Mouse (Mus musculus) gastrocnemius, postnatal 4 days (tissue): ENCODE data around the gene Prrt2. TPM values are rescaled to one million over a fixed set of nuclear protein-coding genes. Genes with fewer than 3 reads are reported as not detected.

Source experiments
- DNase-seq, 2 experiments: peaks; one replicate each; pipeline ENCODE4 v3.0.0; 2021 to 2022; ENCODE audit warnings: low spot score in 2 of 2, mixed read lengths in 2 of 2
- long read RNA-seq, 2 experiments: library from polyadenylated mRNA; stranded (forward); transcript quantifications; one replicate each; pipeline ENCODE4 v2.0.0; 2021
- total RNA-seq, 2 experiments: library from RNA; stranded (reverse); gene quantifications; 2 replicates each; pipeline ENCODE4 v1.2.3; 2021

Gene Prrt2
- 1 to 10 TPM; 6.5 to 9.4 TPM for total RNA-seq
- long read RNA-seq, experiment 1 = 0 reads
- long read RNA-seq, experiment 2, partial matches to known transcripts = 0 of 1 reads
- long read RNA-seq, experiment 2, other reads (novel, unspliced or antisense) = 1 of 1 reads

GRCm38 (mm10) chr7:127020901-127021562 is at the start of gene Prrt2, which contains the start of gene Gm42742:
TSS of gene Prrt2 (minus strand) at chr7:127021211.
TSS of gene Gm42742 (minus strand) at chr7:127021097.
- peak; percentile 46 to 63 for DNase-seq

GRCm38 (mm10) chr7:127066317-127066716 is 45.3 kb upstream of the Prrt2 start:
- no peak for DNase-seq

DNA sequence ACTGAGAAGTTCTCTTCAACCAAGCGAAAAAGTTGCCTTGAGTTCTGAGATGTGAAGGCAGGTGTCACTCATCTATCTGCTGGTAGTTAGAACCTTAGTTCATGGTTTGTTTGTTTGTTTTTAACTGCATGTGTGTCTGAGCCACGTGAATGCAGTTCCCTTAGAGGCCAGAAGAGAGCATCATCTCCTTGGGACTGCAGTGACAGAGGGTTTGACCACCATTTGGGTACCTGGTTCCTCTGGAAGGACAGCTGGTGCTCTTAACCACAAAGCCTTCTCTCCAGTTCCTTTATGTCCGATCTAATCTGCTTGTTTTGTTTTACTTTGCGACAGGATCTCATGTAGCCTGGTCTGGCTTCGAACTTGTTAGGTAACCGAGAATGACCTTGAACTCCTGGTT is 44.5 kb upstream of the Prrt2 start:
- no peak for DNase-seq

DNA sequence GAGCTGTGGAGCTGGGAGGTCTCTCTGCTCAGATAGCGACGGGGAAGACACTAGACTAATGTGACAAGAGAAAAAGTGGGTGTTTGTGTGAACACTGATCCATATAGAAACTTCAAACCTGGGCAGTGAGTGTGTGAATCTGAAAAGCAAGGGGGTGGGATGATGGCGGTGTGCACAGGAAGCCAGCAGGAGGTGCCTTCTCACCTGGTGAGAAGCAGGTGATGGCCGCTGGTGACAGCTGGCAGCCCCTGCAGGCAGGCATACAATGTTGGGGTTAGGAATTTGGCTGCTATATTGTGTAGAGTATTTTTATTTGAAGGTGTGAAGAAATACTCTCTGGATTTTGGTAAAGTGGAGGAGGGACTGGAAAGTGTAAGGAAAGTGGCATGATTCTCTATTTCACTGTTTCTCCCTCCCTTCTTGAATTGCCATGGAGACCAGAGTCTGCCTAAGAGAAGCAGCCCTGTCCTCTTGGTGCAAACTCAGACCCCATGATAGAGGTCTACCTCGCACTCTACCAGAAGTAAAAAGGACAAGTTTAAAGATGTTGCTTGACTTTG is 34.1 kb upstream of the Prrt2 start:
- no peak for DNase-seq

GRCm38 (mm10) chr7:127041851-127042672 is 21.1 kb upstream of the Prrt2 start, which contains the start of gene Kif22:
TSS of gene Kif22 (minus strand) at chr7:127042471.
- peak; percentile 77 to 89 for DNase-seq

- DNase-seq = no peak
These were observed 10.2 kb upstream of the Prrt2 start for GRCm38 (mm10) chr7:127031244-127031643.

- DNase-seq = no peak
These were observed 9.2 kb upstream of the Prrt2 start for GRCm38 (mm10) chr7:127030172-127030571.

DNA sequence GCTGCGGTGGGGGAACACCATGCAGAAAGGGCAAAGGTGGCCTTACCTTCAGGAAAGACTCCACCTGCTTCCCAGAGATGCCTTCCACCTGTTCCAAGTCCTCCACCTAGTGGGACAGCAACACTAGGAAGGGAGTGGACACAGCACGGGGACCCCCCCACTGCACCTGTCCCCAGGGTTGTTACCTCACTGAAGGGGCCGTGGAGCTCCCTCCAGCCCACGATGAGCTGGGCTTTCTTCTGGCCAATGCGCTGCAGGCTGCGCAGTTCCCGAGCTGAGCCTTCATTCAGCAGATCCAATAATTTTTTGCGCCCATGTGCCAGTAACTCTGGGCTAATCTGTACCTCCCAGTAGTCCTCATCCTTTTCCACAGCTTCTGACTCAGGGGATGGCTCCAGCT is 6.9 kb upstream of the Prrt2 start:
- DNase-seq = no peak

GRCm38 (mm10) chr7:127026984-127027726 is 6.1 kb upstream of the Prrt2 start, which contains the start of gene Maz:
TSS of gene Maz (minus strand) at chr7:127027037.
- peak; percentile 99 to 100 for DNase-seq

DNA sequence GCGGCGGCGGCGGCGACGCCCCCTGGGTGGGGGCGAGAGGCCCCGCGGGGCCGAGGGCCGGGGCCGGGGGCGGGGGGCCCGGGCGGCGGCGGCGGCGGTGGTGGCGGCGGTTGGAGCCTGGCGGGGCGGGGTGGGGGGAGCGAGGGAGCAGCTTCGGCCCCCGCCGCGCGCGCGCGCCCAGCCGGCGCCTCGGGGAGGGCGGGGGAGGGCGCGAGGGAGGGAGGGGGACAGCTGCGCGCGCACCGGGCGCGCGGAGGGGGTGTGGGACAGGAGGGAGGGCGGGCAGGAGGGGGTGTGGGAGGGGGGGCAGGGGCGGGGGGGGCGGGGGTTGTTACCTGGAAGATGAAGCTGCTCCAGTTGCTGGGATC is 5.6 kb upstream of the Prrt2 start:
- DNase-seq = peak; percentile 87

- DNase-seq = peak; percentile 64 to 74
These were observed 5.2 kb upstream of the Prrt2 start for GRCm38 (mm10) chr7:127026161-127026600.

GRCm38 (mm10) chr7:127025556-127026160 is 4.6 kb upstream of the Prrt2 start:
- peak; percentile 40 to 66 for DNase-seq

GRCm38 (mm10) chr7:127024755-127025555 is 3.9 kb upstream of the Prrt2 start:
- peak; percentile 36 to 80 for DNase-seq

GRCm38 (mm10) chr7:127023896-127024690 is 3.1 kb upstream of the Prrt2 start:
- DNase-seq = no peak

GRCm38 (mm10) chr7:127023272-127023691 is 2.3 kb upstream of the Prrt2 start:
- no peak for DNase-seq

DNA sequence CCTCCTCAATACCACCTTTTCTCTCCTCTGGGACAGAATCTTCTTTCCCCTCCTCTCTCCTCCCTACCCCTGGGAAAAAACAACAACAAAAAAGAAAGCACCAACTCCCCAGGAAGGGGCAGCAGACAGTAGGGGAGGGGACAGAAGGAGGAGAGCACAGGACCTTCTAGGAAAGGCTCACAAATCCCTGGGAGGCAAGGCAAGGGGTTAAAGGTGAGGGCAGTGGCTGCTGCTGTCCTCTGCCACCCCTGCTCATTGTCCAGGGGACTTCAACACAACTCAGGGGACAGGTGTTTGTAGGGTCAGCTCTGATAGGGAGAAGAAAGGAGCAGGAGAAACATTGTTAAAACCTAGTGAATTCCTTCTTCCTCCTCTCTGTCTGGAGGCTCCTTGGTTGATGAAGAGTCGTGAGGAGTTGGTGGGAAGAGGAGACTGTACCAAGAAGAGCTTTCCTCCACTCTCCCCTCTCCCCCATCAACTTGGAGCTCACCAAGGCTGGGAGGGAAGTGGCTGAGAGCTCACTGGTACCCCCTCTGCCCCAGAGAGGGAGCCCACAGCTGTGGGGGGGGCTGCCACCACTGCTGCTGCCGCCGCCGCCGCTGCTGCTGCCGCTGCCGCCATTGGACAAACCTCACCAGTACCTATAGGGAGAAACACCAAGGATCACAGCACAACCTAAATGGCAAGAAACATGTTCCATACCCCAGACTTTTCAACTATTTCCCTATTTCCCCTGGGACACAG is 1.7 kb upstream of the Prrt2 start:
- DNase-seq = no peak

- no peak for DNase-seq
These were observed 834 bp upstream of the Prrt2 start for GRCm38 (mm10) chr7:127021563-127022527.
